Mouse (Mus musculus): Measurements from ENCODE around the gene Bud13. TPM values are rescaled to one million over a fixed set of nuclear protein-coding genes. Genes with fewer than 3 reads are reported as not detected.
"Not testable (repeated sequence)": the region's sequence is repeated elsewhere in the genome, so short reads cannot be mapped to it uniquely, and the experiment has no call there.

The Bud13 gene
- total RNA-seq, 2 experiments from 2014 or later: 9.6 to 11.1 TPM

DNA sequence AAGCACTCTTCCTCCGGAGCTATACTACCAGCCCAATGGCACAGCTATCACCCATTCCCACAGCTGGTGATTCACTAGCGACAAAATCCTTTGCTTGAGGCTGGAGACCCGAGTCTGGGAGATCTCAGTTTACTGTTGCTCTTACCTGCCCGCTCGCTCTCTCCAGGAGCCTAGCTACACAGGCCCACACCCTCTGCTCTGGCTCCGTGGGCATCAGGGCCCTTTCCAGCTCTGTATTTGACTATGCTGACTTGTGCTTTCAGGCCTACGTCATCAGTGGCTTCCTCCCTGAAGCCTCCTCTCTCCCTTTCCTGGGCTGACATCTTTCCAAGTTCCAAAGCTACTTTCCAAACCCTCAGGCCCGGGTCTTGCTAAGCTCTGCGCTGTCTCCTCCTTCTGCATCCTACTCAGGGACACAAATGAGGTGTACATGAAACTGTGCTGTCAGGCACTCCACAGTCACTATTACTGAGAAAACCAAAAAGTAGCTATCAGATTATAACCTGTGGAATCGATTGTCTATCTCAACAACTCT, 52.7 kb downstream of the Bud13 start:
- no peak for DNase-seq (ENCODE audit: low spot score in 2 of 2)

DNA sequence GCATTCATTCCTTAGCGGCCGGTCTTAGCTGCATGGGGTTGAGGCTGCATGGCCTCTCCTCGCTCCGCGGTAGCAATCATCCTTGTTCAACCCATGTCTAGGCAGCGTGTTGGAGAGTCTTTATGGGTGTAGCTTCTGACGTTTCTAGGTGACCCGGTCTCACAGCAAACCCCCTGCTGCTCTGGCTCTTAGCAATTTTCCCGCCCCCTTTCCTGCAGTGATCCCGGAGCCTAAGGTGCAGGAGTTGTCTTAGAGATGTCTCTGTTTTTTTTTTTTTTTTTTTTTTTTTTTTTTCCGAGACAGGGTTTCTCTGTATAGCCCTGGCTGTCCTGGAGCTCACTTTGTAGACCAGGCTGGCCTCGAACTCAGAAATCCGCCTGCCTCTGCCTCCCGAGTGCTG, 53.5 kb downstream of the Bud13 start:
- DNase-seq (ENCODE audit: low spot score in 2 of 2): not testable (repeated sequence)

DNA sequence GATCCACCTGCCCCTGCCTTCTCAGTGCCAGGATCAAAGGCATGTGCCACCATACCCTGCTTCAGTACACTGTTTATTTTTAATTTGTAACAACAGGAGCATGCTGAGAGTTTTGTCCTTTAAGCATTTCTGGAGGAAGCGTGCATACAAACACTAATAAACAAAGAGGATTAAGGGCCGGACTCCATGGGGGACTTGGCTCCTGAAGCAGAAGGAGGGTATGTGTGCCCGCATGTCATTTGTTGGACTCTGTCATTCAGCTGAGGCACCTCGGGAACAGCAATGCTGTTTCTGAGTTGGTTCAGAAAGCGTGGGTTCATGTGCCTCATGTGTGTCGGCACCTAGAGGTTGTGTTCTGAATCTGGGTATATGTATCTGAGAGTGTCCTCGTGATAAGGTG, 54.5 kb downstream of the Bud13 start:
- DNase-seq (ENCODE audit: low spot score in 2 of 2): no peak

DNA sequence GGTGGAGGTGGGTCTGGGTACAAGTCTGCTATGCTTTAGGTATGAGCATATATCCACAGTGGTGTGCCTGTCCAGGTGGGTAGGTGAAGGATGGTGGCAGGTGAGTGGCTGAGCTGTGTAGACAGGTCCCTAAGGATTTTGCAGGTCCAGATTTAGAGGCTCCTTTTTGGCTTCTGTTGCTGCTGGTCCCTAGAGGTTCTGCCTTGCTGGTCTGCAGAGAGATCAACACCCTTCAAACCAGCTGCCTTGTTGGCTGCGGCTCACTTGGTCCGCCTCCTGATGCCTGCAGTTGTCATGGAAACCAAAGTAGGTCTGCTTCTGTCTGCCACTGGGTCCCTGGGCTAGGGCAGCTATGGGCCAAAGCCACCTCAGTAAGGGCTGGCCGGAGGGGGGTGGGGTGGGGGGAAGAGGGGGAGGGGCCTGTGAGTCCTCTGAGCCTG, 55.1 kb downstream of the Bud13 start:
- no peak for DNase-seq (ENCODE audit: low spot score in 2 of 2)

DNA sequence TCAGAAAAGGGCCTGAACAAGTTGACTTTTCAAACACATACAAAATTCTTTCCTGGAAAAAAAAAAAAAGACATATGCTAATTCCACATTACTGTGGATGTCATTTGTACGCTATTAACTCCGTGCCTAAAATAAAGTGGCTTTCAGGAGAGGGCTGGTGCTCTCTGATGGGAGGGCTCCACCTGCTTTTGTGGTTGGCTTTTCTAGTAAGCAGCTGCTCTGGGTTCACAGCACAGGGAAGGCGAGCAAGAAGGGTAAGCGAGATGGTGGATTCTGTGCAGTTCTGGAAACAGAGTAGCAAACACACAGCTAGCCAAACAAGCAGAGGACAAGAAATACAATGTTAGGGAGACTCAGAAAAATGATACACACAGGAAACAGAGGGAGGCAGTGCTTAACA, 55.6 kb downstream of the Bud13 start:
- DNase-seq (ENCODE audit: low spot score in 2 of 2): no peak

DNA sequence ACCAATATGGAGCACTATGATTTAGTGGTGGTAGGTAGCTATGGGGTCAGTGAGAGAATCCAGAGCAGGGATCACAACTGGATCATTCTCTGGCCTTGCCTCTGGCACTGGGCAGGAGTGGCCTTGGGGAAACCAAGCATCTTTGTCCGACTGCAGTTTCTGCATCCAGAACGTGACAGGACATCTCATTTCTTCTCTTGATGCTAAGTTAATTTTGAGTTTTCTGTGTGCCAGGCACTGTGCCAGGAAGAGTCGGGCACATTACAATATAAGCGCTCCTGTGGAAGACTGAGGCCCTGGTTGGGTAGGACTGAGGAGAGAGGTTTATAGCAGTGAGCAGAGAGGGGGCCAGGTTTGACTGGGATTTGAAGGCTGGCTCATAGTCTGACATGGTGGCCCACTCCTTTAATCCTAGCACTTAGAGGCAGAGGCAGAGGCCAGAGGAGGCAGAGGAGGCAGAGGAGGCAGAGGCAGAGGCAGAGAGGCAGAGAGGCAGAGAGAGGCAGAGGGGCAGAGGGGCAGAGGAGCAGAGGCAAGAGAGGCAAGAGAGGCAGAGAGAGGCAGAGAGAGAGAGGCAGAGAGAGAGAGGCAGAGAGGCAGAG, 56.3 kb downstream of the Bud13 start:
- no peak for DNase-seq (ENCODE audit: low spot score in 2 of 2)

DNA sequence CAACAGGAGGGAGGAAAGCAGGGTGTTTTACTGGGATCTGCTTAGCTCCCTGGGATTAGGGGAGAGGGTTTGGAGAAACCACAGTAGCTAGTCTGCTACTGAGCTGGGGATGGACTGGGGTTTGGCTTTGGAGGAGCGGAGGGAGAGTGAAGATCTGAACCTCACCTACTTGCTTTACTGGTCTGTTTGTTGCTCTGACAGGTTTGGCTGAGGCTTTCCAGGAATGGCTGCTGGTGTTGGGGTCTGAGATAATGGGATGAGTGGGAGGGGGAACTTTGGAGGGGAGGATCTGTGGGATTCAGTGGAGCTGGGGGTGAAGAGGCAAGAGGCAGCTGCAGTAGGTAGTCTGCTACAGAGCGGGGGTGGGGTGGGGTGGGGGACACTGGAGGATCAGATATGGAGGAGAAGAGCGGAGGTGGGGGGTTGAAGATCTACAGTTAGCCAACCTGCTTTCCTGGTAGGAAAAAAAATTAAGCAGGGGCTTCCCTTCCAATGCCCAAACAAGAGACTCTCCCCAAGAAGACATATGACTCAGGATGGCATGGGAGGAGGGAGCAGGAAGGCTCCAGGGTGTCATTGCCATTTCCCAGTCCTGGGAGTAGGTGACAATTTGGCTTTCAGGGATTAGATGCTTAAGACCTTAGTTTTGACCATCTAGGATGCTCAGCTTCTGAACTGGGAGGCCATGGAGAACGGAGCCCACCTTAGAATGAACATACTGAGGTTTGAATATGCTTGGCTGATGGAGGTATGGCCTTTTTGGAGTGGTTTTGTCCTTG, 63.3 kb downstream of the Bud13 start:
- no peak for DNase-seq (ENCODE audit: low spot score in 2 of 2)

Other genes starting within 250 kb of the Bud13 start
- 1 to 10 TPM in 1 of 2 experiments, not detected in 1; 2.6 TPM for gene Apoa1, start 54.4 kb upstream of the Bud13 start, total RNA-seq (2021)
- gene Apoc3, start 47.4 kb upstream of the Bud13 start, total RNA-seq (2021): 1 to 10 TPM; 7.9 to 8.0 TPM
- gene Apoa4, start 42.3 kb upstream of the Bud13 start, total RNA-seq (2021): under 1 TPM in 1 of 2 experiments, not detected in 1; 0.17 TPM
- under 1 TPM in 1 of 2 experiments, not detected in 1; 0.36 TPM for gene Apoa5, start 14.4 kb upstream of the Bud13 start, total RNA-seq (2021)
- 10 to 100 TPM; 40.2 to 61.8 TPM for gene Zpr1, start 9.9 kb upstream of the Bud13 start, total RNA-seq (2021)
- gene 4931429L15Rik, start 37.0 kb downstream of the Bud13 start, total RNA-seq (2021): not detected